Mouse (Mus musculus) neural tube, embryonic 15.5 days (tissue): ENCODE measurements around the gene Rgs12. TPM values are rescaled to one million over a fixed set of nuclear protein-coding genes. Genes with fewer than 3 reads are reported as not detected.

Source experiments
- ATAC-seq: fragments of 200-750 bp; cut with Nextera tagmentation; 2 replicates; pipeline ENCODE4 v1.8.0; 2017; ENCODE audit warnings: mild to moderate bottlenecking, moderate TSS enrichment, moderate library complexity; ENCODE audit not compliant: low FRiP score
- H3K27ac ChIP-seq: fragments of 300-500 bp; sonication (generic); replicated peaks from 2 replicates; pipeline ENCODE4 v1.5.1; 2015; ENCODE audit warnings: mild to moderate bottlenecking, inconsistent platforms
- H3K27me3 ChIP-seq: fragments of 300-500 bp; sonication (generic); replicated peaks from 2 replicates; pipeline ENCODE4 v1.6.1; 2015; ENCODE audit warnings: inconsistent platforms
- H3K36me3 ChIP-seq: fragments of 300-500 bp; sonication (generic); 2 replicates; pipeline ENCODE4 v1.6.1; 2015; ENCODE audit warnings: inconsistent platforms
- H3K4me1 ChIP-seq: fragments of 300-500 bp; sonication (generic); 2 replicates; pipeline ENCODE4 v1.6.1; 2015; ENCODE audit warnings: inconsistent platforms
- H3K4me2 ChIP-seq: fragments of 300-500 bp; sonication (generic); 2 replicates; pipeline ENCODE4 v1.6.1; 2015; ENCODE audit warnings: inconsistent platforms, mild to moderate bottlenecking, moderate library complexity
- H3K4me3 ChIP-seq: fragments of 300-500 bp; sonication (generic); replicated peaks from 2 replicates; pipeline ENCODE4 v1.5.1; 2015; ENCODE audit warnings: mild to moderate bottlenecking, inconsistent platforms
- H3K9ac ChIP-seq: fragments of 300-500 bp; sonication (generic); replicated peaks from 2 replicates; pipeline ENCODE4 v1.6.1; 2015; ENCODE audit warnings: mild to moderate bottlenecking, inconsistent platforms
- H3K9me3 ChIP-seq: fragments of 300-500 bp; sonication (generic); replicated peaks from 2 replicates; pipeline ENCODE4 v1.6.1; 2016; ENCODE audit warnings: inconsistent platforms
- WGBS: fragments of 180-500 bp; shearing (Covaris S2); methylation state at CpG from one replicate; pipeline ENCODE4 v1.1.7; 2015; ENCODE audit warnings: mixed read lengths; 5-methylcytosine and 5-hydroxymethylcytosine counted together
- polyA plus RNA-seq: library from polyadenylated mRNA; unstranded; fragments of >200 nt; fragmentation: Nextera tagmentation; extraction: Ambion mirVana; gene quantifications from 2 replicates; pipeline ENCODE4 v1.2.1, GENCODE M21; 2015

Rgs12 gene
- polyA plus RNA-seq, 1 experiment from 2014 or later: 32.9 TPM

- H3K27me3 ChIP-seq: no peaks in the 10 kb centered on the region
- no peaks in the 10 kb centered on the region for H3K4me1 ChIP-seq
- peaks cover 4% of the 10 kb centered on the region for H3K36me3 ChIP-seq
- no peaks in the 10 kb centered on the region for H3K9me3 ChIP-seq
- no peak overlapping the region for H3K9ac ChIP-seq
- no peak overlapping the region for H3K27ac ChIP-seq
- ATAC-seq: no peak
- H3K4me3 ChIP-seq: no peak overlapping the region
- H3K4me2 ChIP-seq: no peak overlapping the region
These were observed 88.2 kb downstream of the Rgs12 start for GRCm38 (mm10) chr5:35037438-35037837.

DNA sequence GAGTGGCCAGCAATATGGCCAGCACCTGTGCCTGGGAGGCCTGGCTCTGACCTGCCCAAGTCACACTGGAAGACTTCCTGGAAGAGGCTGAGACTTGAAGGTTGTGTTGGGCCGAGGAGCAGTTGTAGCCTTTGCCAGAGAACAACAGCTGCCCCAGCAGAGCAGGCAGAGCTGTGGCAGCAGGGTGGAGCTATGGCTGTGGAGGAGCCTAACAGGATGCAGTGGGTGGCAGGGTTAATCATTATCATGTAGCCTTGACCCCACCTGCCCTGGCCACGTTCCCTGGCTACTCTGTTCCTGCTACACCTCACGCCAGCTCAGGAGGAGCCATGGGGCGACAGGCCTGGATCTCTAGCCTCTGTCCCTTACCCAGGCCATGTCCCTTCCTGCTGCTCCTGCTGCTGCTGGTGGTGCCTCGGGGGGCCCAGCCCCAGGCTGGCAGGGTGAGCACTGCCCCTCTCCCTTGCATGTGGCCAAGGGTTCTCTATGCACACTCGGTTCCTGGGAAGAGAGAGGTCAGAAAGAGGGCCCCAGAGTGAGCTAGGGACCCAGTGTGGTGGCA is 92.1 kb downstream of the Rgs12 start, which contains the start of gene Hgfac:
Gene Hgfac (plus strand): TSS at position 242 of the 562 bp plus-strand sequence.
- H3K36me3 ChIP-seq: no peaks in the 10 kb centered on the region
- H3K4me3 ChIP-seq: no peak within 1 kb of the TSS
- no peaks in the 10 kb centered on the region for H3K27me3 ChIP-seq
- ATAC-seq: no peak
- WGBS: 71% methylated on average over 6 of the region's 6 CpGs
- no peaks in the 10 kb centered on the region for H3K4me1 ChIP-seq
- H3K9ac ChIP-seq: no peak within 1 kb of the TSS
- no peaks in the 10 kb centered on the region for H3K9me3 ChIP-seq
- H3K27ac ChIP-seq: no peak within 1 kb of the TSS
- no peak within 1 kb of the TSS for H3K4me2 ChIP-seq

GRCm38 (mm10) chr5:35042431-35043109 is 93.3 kb downstream of the Rgs12 start:
- Histone ChIP-seq H3K9ac (no peak overlapping the region), H3K4me1 (no peaks in the 10 kb centered on the region), H3K4me2 (no peak overlapping the region), H3K36me3 (no peaks in the 10 kb centered on the region), H3K27ac (no peak overlapping the region), H3K9me3 (no peaks in the 10 kb centered on the region), H3K4me3 (no peak overlapping the region), H3K27me3 (no peaks in the 10 kb centered on the region)
- WGBS: 80% methylated on average over 10 of the region's 10 CpGs
- peak; percentile 37 for ATAC-seq

DNA sequence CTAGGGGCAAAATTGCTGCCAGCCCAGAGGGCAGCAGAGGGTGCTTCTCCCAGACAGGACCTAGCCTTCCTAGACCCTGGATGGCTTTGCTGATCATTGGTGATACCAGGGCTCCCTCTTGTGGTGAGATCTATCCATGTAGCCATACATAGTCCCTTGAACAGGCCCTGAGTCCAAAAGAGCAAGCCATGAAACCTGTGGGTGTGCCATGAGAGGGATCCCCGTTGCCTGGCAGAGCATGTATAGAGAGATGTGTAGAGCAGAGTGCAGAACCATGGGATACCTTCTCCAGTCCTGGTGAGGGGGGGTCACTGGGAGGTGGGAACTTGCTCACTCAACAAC is 93.8 kb downstream of the Rgs12 start:
- no peak overlapping the region for H3K27ac ChIP-seq
- H3K9me3 ChIP-seq: no peaks in the 10 kb centered on the region
- ATAC-seq: peak; percentile 88
- H3K4me1 ChIP-seq: no peaks in the 10 kb centered on the region
- no peak overlapping the region for H3K4me3 ChIP-seq
- 21% methylated on average over 1 of the region's 1 CpGs for WGBS
- H3K4me2 ChIP-seq: no peak overlapping the region
- H3K9ac ChIP-seq: no peak overlapping the region
- H3K27me3 ChIP-seq: no peaks in the 10 kb centered on the region
- no peaks in the 10 kb centered on the region for H3K36me3 ChIP-seq

- no peak for ATAC-seq
- no peak overlapping the region for H3K9ac ChIP-seq
- H3K4me2 ChIP-seq: no peak overlapping the region
- no peak overlapping the region for H3K27ac ChIP-seq
- H3K36me3 ChIP-seq: no peaks in the 10 kb centered on the region; the same call in 1 of the 2 replicates
- no peaks in the 10 kb centered on the region for H3K27me3 ChIP-seq
- H3K4me3 ChIP-seq: no peak overlapping the region
- 84% methylated on average over 5 of the region's 5 CpGs for whole genome bisulfite sequencing
- no peaks in the 10 kb centered on the region for H3K9me3 ChIP-seq
- no peaks in the 10 kb centered on the region for H3K4me1 ChIP-seq
These were observed 101.3 kb downstream of the Rgs12 start for GRCm38 (mm10) chr5:35050541-35050940.

DNA sequence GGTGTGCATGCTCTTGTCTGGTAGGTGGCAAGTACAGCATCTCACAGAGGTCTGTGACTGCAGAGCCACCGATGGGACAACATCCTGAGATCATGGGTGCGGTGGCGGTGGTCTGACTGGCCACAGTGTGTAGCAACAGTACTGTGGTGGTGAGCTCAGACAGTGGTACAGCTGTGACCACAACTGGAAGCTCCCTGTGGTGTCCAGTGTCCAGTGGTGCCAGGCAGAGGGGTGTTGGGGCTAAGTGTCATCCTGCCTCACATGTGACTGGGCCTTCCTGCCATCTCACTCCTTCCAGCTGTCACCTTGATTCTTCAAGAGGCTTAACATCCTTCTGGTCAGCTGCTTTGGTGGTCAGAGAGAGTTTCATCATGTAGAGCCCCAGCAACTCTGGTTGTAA is 105.4 kb downstream of the Rgs12 start:
- 90% methylated on average over 3 of the region's 3 CpGs for WGBS

GRCm38 (mm10) chr5:35055076-35055475 is 105.8 kb downstream of the Rgs12 start:
- no peaks in the 10 kb centered on the region; the same call in 1 of the 2 replicates for H3K36me3 ChIP-seq
- peaks cover 5% of the 10 kb centered on the region; the same call in 1 of the 2 replicates for H3K27me3 ChIP-seq
- no peak overlapping the region for H3K4me3 ChIP-seq
- ATAC-seq: no peak
- no peak overlapping the region for H3K4me2 ChIP-seq
- H3K9me3 ChIP-seq: no peaks in the 10 kb centered on the region
- WGBS: 59% methylated on average over 12 of the region's 12 CpGs
- H3K9ac ChIP-seq: no peak overlapping the region
- H3K27ac ChIP-seq: no peak overlapping the region
- H3K4me1 ChIP-seq: peaks cover 27% of the 10 kb centered on the region

More for the DNA sequence above, 105.4 kb downstream of the Rgs12 start:
- H3K9ac ChIP-seq: no peak overlapping the region
- no peak overlapping the region for H3K4me2 ChIP-seq
- peaks cover 5% of the 10 kb centered on the region; the same call in 1 of the 2 replicates for H3K27me3 ChIP-seq
- H3K4me1 ChIP-seq: peaks cover 27% of the 10 kb centered on the region
- H3K9me3 ChIP-seq: no peaks in the 10 kb centered on the region
- ATAC-seq: no peak
- no peak overlapping the region for H3K27ac ChIP-seq
- H3K36me3 ChIP-seq: no peaks in the 10 kb centered on the region; the same call in 1 of the 2 replicates
- H3K4me3 ChIP-seq: no peak overlapping the region

GRCm38 (mm10) chr5:35056604-35057432 is 107.6 kb downstream of the Rgs12 start, which contains the start of gene Dok7:
Dok7 (plus strand) TSS chr5:35056766.
- peak; percentile 85 for ATAC-seq
- peak within 1 kb of the TSS; percentile 67 for H3K4me3 ChIP-seq
- H3K4me1 ChIP-seq: peaks cover 27% of the 10 kb centered on the region
- peaks cover 5% of the 10 kb centered on the region; the same call in 1 of the 2 replicates for H3K27me3 ChIP-seq
- WGBS: under 1% methylated on average over 65 of the region's 74 CpGs
- no peaks in the 10 kb centered on the region; the same call in 1 of the 2 replicates for H3K36me3 ChIP-seq
- peak within 1 kb of the TSS; percentile 76 for H3K27ac ChIP-seq
- no peaks in the 10 kb centered on the region for H3K9me3 ChIP-seq
- H3K4me2 ChIP-seq: peak within 1 kb of the TSS; percentile 92
- peak within 1 kb of the TSS; percentile 72 for H3K9ac ChIP-seq

DNA sequence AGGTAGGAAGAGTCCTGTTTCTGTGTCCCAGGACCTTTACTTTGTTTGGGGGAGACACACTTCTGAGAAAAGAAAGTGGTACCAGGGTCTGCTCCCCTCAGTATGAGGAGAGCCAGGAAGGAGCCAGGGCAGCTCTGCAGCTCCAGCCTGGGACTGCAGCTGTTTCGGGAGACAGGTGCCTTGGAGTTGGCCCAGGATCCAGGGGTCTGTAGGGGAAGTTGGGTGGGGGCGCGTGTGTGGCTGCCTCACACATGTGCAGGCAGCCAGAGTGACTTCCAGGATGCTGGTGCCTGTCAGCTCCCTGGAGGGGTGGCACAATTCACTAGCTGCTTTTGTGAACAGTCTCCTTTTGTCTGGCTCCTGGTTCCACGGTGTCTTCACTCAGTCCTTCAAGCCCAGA is 108.3 kb downstream of the Rgs12 start:
- Histone ChIP-seq H3K9me3 (no peaks in the 10 kb centered on the region), H3K4me2 (peak overlapping the region; percentile 92), H3K36me3 (no peaks in the 10 kb centered on the region; the same call in 1 of the 2 replicates), H3K27ac (no peak overlapping the region), H3K4me1 (peaks cover 27% of the 10 kb centered on the region), H3K4me3 (peak overlapping the region; percentile 67), H3K27me3 (peaks cover 5% of the 10 kb centered on the region; the same call in 1 of the 2 replicates), H3K9ac (peak overlapping the region; percentile 72)
- 9% methylated on average over 4 of the region's 4 CpGs for WGBS
- peak; percentile 33; the same call in 1 of the 2 replicates for ATAC-seq

DNA sequence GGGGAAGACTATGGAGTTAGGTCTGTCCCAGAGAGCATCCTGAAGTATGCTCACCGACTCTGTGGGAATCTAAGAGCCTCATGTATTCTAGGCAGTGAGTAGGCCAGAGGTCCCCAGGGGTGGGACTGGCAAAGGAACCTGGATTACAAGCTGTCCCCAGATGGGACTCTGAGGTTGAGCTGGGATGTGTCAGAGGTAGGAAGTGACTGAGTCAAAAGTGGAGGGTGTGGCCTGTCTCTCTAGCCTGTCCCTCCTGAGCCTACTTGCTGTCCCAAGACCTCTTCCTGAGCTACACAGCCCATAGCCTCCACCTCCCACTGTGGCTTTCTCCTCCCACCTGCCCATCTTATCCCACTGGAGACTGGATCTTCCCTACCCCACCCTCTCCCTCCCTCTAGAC is 109.0 kb downstream of the Rgs12 start:
- H3K4me3 ChIP-seq: peak overlapping the region; percentile 67
- ATAC-seq: no peak
- WGBS: 77% methylated on average over 1 of the region's 1 CpGs

DNA sequence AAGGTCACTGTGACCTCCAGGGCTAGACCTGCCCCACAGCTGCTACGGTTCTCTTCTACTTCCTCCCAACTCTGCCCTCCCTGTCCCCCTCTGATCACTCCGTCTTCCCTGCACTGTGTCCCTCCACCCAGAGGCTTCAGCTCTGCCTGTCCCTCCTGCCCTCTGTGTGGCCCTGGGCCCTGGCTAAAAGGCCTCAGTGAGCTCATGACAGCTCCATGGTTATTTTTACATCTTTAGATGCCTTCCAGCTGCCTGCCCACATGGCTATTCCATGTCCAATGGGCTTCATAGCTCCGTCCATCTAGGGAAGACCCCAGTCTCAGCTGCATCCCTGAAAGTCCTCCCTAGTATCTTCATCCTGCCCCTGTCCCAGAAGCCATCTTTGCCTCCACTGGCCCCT is 110.9 kb downstream of the Rgs12 start:
- H3K4me3 ChIP-seq: no peak overlapping the region
- peaks cover 5% of the 10 kb centered on the region; the same call in 1 of the 2 replicates for H3K27me3 ChIP-seq
- H3K27ac ChIP-seq: no peak overlapping the region
- 77% methylated on average over 3 of the region's 3 CpGs for WGBS
- H3K9me3 ChIP-seq: no peaks in the 10 kb centered on the region
- H3K4me1 ChIP-seq: peaks cover 27% of the 10 kb centered on the region
- no peak overlapping the region for H3K4me2 ChIP-seq
- no peak for ATAC-seq
- no peak overlapping the region for H3K9ac ChIP-seq
- H3K36me3 ChIP-seq: no peaks in the 10 kb centered on the region

More for the DNA sequence above, 109.0 kb downstream of the Rgs12 start:
- peaks cover 27% of the 10 kb centered on the region for H3K4me1 ChIP-seq
- H3K9ac ChIP-seq: peak overlapping the region; percentile 72; the same call in 1 of the 2 replicates
- H3K27me3 ChIP-seq: peaks cover 5% of the 10 kb centered on the region; the same call in 1 of the 2 replicates
- no peaks in the 10 kb centered on the region for H3K9me3 ChIP-seq
- H3K27ac ChIP-seq: no peak overlapping the region
- no peaks in the 10 kb centered on the region for H3K36me3 ChIP-seq
- peak overlapping the region; percentile 92 for H3K4me2 ChIP-seq
